Mouse (Mus musculus) frontal cortex, adult 2 months (tissue): Measurements from ENCODE around the gene Plbd1. TPM values are rescaled to one million over a fixed set of nuclear protein-coding genes. Genes with fewer than 3 reads are reported as not detected.

ENCODE experiments used
- DNase-seq, 2 experiments: peaks; one replicate each; pipeline ENCODE4 v3.0.0; 2022; ENCODE audit warnings: low spot score in 1 of 2; ENCODE audit errors: extremely low spot score in 1 of 2
- polyA plus RNA-seq: library from polyadenylated mRNA; depleted of rRNA; stranded (reverse); fragments of >200 nt; gene quantifications from 2 replicates; pipeline ENCODE4 v1.2.3, GENCODE M21; 2012

The Plbd1 gene
- polyA plus RNA-seq, 1 experiment: 0.34 TPM

DNA sequence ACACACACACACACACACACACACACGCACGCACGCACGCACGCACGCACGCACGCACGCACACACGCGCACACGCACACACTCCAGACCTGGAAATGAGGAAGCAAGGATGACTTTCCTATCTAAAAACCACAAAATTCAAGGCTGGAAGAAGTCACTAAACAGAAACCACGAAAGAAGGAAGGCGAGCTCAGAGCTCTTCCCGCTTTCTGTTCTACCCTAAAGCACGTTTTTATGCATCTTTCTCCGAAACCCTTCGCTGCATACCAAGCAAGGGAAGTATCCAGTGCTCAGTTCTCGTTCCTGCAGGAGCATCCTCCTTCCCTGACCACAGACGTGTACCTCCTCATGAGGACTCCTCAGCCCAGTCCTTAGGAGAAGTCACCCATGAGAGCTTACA lies 7.3 kb downstream of the Plbd1 start:
- no peak for DNase-seq

DNA sequence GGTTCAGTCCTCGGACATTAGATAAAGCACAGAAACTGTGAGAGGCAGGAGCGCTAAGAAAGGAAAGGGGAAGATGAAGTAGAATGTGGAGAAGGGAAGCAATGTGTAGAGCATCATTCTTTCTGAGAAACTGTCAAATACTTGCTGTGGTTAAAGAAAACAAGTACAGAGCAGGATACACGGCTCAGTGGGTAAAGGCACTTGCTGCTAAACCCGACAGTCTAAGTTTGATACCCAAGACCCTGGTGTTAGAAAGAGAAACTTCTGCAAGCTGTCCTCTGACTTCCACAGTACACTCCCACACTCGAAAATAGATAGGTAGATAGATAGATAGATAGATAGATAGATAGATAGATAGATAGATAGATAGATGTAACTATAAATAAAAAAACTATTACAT lies 8.4 kb downstream of the Plbd1 start:
- DNase-seq: no peak

DNA sequence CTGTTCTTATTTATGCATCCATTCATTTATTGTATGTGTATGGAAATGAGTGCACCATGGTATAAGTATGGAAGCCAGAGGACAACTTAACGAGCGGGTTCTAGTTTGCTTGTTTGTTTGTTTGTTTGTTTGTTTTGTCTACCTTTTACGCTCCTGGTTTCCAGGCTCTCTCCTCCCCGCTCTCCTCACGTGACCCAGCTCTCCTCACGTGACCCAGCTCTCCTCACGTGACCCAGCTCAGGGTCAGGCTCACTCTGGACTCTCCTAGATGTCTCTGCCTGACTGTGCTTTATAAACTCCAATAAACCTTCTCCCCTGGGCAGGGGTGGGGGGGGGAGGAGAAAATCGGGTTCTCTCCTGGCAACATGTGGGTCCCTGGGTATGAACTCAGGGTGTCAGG lies 11.1 kb downstream of the Plbd1 start:
- DNase-seq: no peak

DNA sequence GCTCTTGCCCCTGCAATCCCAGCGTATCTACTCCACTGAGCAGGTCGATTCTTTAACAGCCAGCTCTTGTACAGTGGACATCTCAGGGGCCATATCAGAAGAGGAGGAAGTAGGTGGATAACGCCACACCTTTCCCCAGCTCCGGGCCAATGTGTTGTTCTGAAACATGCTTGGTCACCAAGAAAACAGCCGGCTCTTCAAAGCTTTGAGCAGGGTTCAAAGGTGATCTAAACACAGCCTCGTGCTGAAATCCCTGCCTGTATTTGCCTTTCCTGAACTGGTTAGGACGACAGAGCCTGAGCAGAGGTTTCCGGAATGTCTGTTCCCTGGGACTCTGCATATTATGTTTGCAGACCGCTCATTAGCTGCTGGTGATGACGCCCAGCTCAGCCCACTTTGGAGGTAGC lies 14.3 kb downstream of the Plbd1 start:
- no peak for DNase-seq

DNA sequence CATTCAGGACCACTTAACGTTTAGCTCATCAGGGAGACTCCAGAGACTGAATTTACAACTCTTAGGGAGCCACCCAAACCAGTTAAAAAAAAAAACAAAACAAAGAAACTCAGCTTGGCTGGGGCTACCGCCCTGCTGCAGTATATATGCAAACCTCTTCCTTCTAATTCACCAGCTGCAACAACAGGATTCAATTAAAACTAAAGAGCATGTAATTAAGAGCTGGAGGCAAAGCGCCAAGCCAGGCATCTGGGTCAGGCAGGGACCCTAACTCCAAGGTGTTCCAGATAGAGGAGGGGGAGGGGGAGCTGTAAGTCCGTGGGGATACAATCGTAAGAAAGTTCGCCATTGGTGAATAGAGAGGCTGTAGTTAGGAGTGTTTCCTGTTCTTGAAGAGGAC lies 15.5 kb downstream of the Plbd1 start:
- DNase-seq: no peak

DNA sequence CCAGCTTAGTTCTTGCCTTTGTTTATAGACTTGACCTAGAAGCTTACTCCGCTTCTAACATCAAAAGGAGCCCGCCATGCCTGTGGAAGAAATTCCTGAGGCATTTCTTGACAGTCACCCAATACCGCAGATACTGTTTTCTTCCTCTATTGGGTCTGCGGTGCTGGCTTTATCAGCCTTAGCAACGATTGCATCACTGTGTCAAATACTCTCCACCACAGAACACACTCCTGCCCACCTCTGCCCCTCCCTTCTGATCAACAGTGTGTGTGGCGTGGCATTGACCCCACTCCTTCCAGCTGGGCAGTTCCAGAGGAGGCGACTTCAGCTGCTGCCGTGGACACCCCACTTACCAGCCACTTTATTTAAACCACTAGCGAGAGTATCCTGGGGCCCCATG lies 16.0 kb downstream of the Plbd1 start:
- no peak for DNase-seq

DNA sequence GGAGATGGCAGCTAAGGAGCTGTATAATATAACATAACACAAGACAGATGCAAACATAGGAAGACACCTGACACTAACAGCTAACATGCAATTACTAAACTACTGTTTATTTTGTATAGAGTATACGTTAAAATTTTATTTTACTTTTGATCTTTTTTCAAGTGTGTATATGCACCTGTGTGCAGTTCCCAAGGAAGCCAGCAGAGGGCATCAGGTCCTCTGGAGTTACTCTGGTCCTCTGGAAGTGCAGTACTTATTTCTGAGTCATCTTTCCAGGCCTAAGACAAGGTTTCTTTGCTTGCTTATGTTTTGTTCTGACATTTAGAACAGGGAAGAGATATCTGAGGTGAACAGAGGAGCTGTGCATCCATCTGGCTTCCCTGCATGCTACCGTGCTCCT lies 17.6 kb downstream of the Plbd1 start:
- DNase-seq: no peak

DNA sequence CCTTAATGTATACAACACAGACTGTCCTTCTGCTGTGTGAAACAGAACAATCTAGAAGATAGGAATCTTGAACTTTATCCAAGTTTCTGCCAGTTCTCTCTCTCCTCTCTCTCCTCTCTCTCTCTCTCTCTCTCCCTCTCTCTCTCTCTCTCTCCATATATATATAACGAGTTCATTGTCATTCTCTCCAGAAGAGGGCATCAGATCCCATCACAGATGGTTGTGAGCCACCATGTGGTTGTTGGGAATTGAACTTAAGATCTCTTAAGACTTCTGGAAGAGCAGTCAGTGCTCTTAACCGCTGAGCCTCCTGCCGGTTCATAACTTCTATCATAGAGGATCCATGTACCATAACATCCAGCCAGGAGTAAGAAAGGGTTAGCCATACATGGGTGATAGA lies 26.7 kb downstream of the Plbd1 start:
- DNase-seq: no peak

DNA sequence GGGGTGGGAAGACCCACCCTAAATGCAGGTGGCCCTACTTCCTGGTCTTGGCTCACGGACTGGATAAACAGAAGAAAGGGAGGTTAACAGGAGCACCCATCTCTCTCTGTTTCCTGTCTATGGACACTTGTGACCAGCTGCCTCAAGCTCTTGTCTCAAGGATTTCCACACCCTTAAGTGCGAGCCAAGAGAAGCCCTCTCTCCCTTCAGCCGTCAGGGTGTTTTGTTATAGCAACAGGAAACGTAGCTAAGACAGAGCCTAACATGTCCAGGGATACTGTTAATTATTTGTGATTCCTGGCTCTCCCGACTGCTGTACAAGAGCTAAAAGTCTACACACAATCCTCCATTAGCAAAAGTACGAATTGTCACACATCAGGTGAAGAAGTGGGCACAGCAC lies 28.0 kb downstream of the Plbd1 start:
- no peak for DNase-seq

DNA sequence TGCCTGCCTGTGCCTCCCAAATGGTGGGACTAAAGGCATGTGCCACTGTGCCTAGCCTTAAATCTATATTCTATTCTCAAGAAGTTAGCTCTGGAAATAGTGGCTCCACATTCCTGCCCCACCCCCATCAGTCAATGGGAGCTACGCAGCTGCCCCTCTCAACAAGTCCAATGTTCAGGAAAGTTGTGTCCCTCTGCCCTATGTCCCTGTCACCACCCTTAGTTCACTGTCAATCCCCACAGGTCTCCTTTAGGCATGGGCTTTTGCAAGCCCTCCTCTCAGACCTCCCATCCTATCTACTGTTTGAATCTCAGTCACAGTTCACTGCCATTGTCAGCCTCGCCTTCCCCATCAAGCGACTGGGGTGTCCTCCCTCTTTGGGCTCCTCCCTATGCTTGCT lies 28.6 kb downstream of the Plbd1 start:
- DNase-seq: no peak

DNA sequence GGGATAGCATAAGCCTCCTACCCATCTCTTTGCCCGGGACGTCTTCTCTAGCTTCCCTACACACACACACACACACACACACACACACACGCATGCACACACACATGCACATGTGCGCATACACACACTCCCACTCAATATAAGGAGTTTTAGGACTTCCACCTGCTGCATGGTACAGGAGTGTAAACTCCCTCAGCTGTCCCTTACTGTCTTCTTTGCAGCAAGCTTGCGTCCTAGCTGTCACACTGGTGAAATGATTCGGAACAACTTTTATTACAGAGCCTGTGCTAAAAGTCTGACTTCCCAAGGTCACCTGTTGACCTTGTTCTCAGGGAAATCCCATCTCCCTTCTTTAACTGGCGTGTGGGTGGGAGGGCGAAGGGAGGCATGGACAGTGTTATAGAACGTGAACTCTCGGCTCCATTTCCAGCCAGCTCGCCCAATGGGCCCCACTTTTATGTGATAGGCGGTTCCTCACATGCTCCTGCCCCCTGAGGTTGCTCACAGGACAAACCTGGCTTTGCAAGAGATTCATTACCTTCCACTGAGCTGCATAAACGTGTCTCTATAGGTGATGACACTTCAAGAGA lies 29.7 kb downstream of the Plbd1 start:
- no peak for DNase-seq

DNA sequence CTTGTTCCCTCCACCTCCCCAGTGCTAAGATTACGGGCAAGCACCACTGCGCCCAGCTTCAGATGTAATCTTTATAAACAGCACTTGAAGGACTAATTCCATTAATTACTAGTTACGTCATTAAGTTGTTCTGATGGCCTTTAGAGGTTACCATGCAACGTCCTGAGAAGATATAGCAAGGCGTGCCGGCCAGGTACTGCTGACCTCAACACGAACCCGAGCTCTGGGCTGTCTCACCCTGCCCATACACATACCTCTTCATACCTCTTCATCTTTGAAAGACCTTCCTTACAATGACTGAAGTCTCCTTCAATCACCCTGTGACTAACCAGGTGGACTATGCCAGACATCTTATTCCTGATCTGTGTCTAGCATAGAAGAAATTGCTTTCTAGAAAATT lies 30.2 kb downstream of the Plbd1 start:
- no peak for DNase-seq

DNA sequence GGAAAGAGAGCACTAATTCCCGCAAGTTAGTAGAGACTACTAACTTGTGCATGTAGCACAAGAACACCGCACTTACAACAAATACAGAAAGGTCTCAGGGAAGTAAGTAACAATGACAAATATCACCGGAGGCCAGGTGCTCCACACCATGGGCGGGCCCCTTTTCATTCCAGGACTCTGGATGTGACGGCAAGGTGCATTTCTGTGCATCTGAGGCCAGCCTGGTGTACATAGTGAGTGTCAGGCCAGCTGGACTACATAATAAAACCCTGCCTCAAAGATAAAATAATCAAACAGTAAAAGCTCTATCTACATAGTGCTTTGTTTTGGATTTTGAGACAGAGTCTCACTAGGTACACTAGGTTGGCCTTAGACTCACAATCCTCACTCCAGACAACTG lies 32.1 kb downstream of the Plbd1 start:
- DNase-seq: no peak

DNA sequence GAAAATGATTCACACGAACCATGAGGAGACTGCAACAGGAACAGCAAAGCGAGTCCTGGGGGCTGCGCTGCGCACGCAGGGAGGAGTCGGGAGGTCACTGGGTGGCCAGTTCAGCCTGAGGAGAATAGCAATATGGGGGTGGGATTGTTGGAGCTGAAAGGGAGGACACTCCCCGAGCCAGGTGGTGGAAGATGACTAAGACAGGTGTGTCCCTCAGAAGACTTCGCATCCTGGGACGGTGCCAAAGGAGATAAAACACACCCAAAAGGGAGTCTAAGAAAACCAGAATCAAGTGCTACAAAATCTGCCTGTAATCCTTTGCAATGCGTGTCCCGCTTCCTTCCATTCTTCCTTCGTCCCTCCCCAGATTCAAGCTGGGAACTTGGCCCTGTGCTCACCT lies 36.3 kb downstream of the Plbd1 start:
- no peak for DNase-seq

DNA sequence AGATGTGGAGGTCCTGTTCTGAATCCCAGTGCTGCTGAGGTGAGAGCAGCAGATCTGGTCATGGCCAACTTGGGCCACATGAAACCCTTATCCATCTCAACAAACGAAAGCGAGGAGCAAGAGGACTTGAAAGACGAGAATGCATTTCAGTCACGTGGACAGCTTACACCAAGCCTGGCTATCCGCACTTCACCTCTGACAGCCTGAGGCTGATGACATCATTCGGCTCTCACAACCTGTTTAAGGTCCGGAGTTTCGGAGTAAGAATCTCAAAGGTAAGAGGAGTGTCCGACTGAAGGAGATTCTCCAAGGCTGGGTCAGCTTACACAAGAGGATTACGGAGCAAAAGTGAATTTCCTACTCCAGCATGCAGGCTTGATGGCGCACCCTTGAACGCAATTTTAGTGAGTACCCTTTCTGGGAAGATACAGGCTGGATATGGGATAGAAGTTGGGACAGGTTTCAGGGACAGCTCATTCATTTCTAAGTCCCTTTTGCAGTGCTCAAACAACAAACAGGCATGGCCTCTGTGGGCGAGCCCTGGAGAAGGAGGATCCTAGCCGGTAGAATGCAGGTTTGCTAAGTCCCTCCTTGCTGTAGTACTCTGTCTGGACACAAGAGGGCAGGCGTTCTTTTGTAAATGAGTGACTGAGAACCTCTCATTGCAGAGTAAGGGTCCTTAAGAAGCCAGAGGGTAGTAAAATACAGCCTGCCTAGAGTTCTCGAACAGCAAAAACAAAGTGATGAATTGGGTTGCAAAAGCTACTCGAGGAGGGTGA lies 41.2 kb downstream of the Plbd1 start:
- DNase-seq: peak in 1 of 2 experiments; percentile 95

DNA sequence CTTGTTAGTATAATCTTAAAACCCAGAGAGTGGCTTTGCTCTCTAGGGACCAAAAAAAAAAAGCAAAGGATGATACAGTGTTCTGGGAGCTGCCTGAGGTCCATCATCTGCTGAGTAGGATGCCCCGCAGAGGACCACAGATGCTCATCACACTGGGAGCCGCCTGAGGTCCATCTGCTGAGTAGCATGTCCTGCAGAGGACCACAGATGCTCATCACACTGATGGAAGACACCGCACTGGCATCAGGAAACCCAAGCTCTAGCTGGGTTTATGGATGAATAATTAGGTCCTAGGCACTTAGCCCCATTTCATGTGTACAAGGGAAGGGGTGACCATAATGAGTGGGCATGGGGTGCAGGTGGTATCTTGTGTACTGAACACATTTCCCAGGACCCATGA lies 47.6 kb downstream of the Plbd1 start:
- no peak for DNase-seq

DNA sequence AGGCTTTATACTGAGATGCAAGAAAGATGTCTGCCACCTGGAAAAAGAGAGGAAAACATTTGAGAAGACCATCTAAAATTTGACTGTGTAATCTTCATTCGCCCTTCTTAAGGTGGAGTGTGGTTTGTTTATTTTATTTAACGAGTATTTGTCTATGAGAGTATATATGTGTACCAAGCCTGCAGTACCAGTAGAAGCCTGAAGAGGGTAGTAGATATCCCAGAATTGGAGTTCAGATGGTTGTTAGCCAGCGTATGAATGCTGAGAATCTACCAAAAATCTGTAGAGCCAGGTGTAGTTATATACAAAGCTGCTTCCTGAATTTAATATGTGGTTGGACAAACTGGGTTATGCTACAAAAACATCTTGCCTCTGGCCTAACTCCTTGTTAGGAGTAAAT lies 49.4 kb downstream of the Plbd1 start:
- DNase-seq: no peak

DNA sequence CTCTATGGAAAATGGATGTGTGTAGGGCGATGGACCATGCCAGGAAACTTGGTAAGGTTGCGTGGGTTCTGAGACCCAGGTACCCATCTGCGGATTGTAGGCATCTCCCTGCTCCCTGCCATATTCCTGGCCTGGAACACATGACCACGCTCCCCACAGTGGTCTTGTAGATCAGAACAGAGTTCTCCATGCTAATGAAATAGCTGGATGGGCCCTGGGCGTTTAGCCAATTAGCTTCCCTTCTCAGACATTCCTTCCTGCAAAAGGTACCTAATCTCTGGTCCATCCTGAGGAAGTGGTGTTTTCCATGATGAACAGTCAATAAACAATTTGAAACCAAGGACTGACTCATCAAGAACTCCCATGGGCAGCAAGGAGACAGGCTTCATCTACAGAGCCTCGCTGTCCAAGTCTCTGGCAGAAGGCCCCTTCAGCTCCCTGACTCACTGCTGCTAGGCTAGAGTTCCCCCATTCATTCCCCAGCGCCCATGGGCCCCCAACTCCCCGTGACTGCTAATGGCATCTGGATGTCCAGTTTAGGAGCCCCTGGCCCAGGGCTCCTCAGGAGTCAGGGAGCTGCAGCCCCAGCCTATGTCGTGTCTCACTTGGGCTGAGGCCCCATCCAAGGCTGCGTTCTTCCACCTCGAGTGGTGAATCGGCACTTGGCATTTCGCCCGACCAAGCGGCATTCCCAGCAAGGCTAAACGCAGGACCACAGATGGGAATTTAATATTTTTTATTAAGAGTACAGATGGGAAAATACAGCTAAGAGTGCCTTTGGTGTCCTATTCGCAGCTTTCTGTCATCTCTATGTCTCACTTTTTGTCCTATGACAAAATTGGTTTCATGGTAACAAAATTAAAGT lies 50.1 kb downstream of the Plbd1 start:
- no peak for DNase-seq

DNA sequence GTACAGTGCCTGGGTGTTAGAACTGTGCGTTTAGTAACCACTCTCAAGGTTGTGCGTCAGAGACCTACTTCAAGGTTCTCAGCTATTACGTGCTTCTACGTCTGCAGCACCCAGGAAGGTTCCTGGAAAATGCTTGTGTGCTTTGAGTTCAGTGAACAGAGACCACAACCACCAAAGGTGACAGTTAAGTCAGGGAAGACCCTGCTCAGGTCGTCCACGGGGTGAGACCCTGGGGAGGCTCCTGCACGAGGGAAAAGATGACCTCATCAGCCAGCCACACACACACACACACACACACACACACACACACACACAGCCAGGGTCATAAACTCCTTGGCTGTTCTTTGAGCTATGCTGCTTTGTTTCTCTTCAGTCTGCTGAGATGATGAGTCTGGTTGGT lies 59.1 kb downstream of the Plbd1 start:
- no peak for DNase-seq

DNA sequence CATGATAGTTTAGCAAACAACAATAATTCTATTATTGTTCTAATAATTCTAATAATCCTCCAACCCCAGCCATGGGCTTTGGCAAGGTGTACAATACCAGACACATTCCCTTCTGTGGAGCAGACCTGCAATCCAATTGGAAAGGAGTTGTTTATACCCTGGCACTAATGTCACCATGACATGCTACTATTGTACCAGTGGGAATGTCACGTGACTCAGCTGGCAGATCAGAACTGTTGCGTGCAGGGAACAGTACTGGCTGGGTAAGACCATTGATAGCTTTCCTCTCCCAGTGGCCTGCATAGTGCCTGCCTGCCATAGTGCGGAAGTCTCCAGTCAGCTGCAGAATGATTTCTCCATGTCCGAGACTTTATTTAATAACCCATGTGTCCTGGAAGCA lies 67.2 kb downstream of the Plbd1 start:
- DNase-seq: no peak

DNA sequence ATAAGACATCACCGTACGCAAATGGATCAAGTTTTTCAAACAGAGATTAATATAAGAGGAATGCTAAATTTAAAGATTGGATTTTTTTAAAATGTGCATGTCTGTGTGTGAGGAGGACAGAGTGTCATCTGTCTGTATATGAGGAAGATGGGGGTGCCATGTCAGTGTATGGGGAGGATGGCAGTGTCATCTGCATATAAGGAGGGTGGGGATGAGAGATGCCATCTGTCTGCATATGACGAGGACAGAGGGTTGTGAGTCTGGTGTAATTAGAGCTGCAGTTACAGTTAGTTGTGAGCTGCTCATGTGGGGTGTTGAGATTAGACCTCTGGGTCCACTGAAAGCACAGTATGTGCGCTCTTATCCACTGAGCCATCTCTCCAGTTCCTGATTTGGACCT lies 71.0 kb downstream of the Plbd1 start:
- no peak for DNase-seq

DNA sequence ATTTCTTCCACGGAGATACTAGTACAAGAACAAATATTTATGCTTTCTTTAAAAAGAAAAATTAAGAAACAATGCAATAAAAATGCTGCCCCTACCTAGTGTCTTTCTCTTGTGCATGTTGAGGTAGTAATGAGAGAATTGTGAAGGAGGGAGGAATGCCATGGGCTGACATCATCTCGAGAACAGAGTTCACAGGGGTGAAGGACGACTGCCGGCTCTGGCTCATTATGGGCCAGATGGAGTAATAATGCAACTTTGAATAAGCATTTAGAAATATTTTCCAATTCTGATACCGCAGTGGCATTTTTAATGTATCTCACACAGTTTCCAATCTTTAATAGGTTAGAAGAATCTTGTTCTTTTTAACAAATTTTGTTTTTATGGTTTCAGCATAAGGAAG lies 95.7 kb downstream of the Plbd1 start:
- no peak for DNase-seq
